Mouse (Mus musculus) embryonic facial prominence, embryonic 13.5 days (tissue): ENCODE measurements around the gene Dgke. TPM values are rescaled to one million over a fixed set of nuclear protein-coding genes. Genes with fewer than 3 reads are reported as not detected.

Source experiments
- ATAC-seq: fragments of 200-750 bp; cut with Nextera tagmentation; 2 replicates; pipeline ENCODE4 v1.8.0; 2017; ENCODE audit warnings: low read depth; ENCODE audit not compliant: insufficient number of reproducible peaks, insufficient read depth, low FRiP score, low TSS enrichment
- H3K27ac ChIP-seq: fragments of 300-500 bp; sonication (generic); 2 replicates; pipeline ENCODE4 v1.5.1; 2015; ENCODE audit warnings: moderate library complexity, mild to moderate bottlenecking, inconsistent platforms
- H3K27me3 ChIP-seq: fragments of 300-500 bp; sonication (generic); 2 replicates; pipeline ENCODE4 v1.6.1; 2015; ENCODE audit warnings: mild to moderate bottlenecking, inconsistent platforms
- H3K36me3 ChIP-seq: fragments of 300-500 bp; sonication (generic); 2 replicates; pipeline ENCODE4 v1.6.1; 2015; ENCODE audit warnings: mild to moderate bottlenecking, inconsistent platforms
- H3K4me1 ChIP-seq: fragments of 300-500 bp; sonication (generic); 2 replicates; pipeline ENCODE4 v1.6.1; 2015; ENCODE audit warnings: inconsistent platforms
- H3K4me2 ChIP-seq: fragments of 300-500 bp; sonication (generic); 2 replicates; pipeline ENCODE4 v1.6.1; 2015; ENCODE audit warnings: moderate library complexity, mild to moderate bottlenecking, inconsistent platforms
- H3K4me3 ChIP-seq: fragments of 300-500 bp; sonication (generic); 2 replicates; pipeline ENCODE4 v1.5.1; 2015; ENCODE audit warnings: mild to moderate bottlenecking, inconsistent platforms
- H3K9ac ChIP-seq: fragments of 300-500 bp; sonication (generic); 2 replicates; pipeline ENCODE4 v1.6.1; 2015; ENCODE audit warnings: mild to moderate bottlenecking, inconsistent platforms
- H3K9me3 ChIP-seq: fragments of 300-500 bp; sonication (generic); 2 replicates; pipeline ENCODE4 v1.6.1; 2016; ENCODE audit warnings: inconsistent platforms
- WGBS: fragments of 180-500 bp; shearing (Covaris S2); methylation state at CpG from one replicate; pipeline ENCODE4 v1.1.7; 2015; ENCODE audit warnings: mixed read lengths; 5-methylcytosine and 5-hydroxymethylcytosine counted together
- polyA plus RNA-seq: library from polyadenylated mRNA; unstranded; fragments of >200 nt; fragmentation: Nextera tagmentation; extraction: Ambion mirVana; gene quantifications from 2 replicates; pipeline ENCODE4 v1.2.1, GENCODE M21; 2015

Dgke gene
- polyA plus RNA-seq, 1 experiment from 2014 or later, result 4.8 TPM

GRCm38 (mm10) chr11:88986616-88987015 is 80.0 kb downstream of the Dgke start:
- Histone ChIP-seq H3K4me3 (no peak overlapping the region), H3K9me3 (no peaks in the 10 kb centered on the region), H3K4me2 (no peak overlapping the region), H3K36me3 (peaks cover 77% of the 10 kb centered on the region), H3K27ac (no peak overlapping the region), H3K9ac (no peak overlapping the region), H3K4me1 (no peaks in the 10 kb centered on the region), H3K27me3 (no peaks in the 10 kb centered on the region)
- 85% methylated on average over 10 of the region's 10 CpGs for WGBS
- no peak for ATAC-seq

Other genes with a start within 250 kb of the Dgke start
- gene Akap1, start 202.3 kb downstream of the Dgke start, polyA plus RNA-seq, result 16.0 and 18.7 TPM in 2 replicates
- gene Scpep1, start 111.4 kb downstream of the Dgke start, polyA plus RNA-seq, result 80.5 and 81.3 TPM in 2 replicates
- gene Elobl, start 99.9 kb downstream of the Dgke start, polyA plus RNA-seq, result not detected in 2 replicates
- gene Coil, start 96.6 kb downstream of the Dgke start, polyA plus RNA-seq, result 21.4 and 22.4 TPM in 2 replicates
- 6.0 and 7.1 TPM in 2 replicates for gene Trim25, start 67.5 kb downstream of the Dgke start, polyA plus RNA-seq
- 1.7 and 2.0 TPM in 2 replicates for gene Gm525, start 7.0 kb upstream of the Dgke start, polyA plus RNA-seq
- gene Nog, start 235.5 kb upstream of the Dgke start, polyA plus RNA-seq, result 6.3 and 6.5 TPM in 2 replicates